Mouse (Mus musculus): ENCODE results near the gene Sp7. TPM values are rescaled to one million over a fixed set of nuclear protein-coding genes. Genes with fewer than 3 reads are reported as not detected.

Sp7 gene
- polyA plus RNA-seq, 2 experiments, result 0.04 to 0.07 TPM

GRCm38 (mm10) chr15:102404608-102405488 is 37.9 kb upstream of the Sp7 start:
- WGBS (ENCODE audit: insufficient replicate concordance), result 13% methylated on average over 34 of the region's 34 CpGs
- Histone ChIP-seq H3K4me2 (ENCODE audit: low read depth) (peak overlapping the region; percentile 89), H3K4me1 (replicated peaks; ENCODE audit: control insufficient read depth in 2 of 2, insufficient read depth in 2 of 2, low read length in 1 of 2) (peaks cover 24 to 31% of the 10 kb centered on the region in 2 experiments), H3K36me3 (replicated peaks; ENCODE audit: control insufficient read depth, insufficient read depth, low read depth) (peaks cover 26% of the 10 kb centered on the region), H3K4me3 (ENCODE audit: insufficient read depth in 1 of 2, low read depth in 2 of 2, low read length in 2 of 2) (peak overlapping the region; percentile 58 to 79), H3K27me3 (ENCODE audit: control insufficient read depth, insufficient read depth, low read length) (no peaks in the 10 kb centered on the region), H3K9me3 (ENCODE audit: control insufficient read depth, low read length) (no peaks in the 10 kb centered on the region), H3K27ac (peak overlapping the region; percentile 87), H3K9ac (replicated peaks) (peak overlapping the region; percentile 78)
- DNase-seq (ENCODE audit: low read depth in 3 of 3, low spot score in 3 of 3) (peak in 1 of 3 experiments; percentile 70), ATAC-seq (ENCODE audit: insufficient read depth) (peak; percentile 27)
- TF ChIP-seq EP300 (IDR thresholded peaks at IDR 0.05; ENCODE audit: low read depth), result peak; percentile 47; the same call in 1 of the 2 replicates
- TF ChIP-seq CTCF (IDR thresholded peaks at IDR 0.05; ENCODE audit: low read depth), result peak; percentile 85

DNA sequence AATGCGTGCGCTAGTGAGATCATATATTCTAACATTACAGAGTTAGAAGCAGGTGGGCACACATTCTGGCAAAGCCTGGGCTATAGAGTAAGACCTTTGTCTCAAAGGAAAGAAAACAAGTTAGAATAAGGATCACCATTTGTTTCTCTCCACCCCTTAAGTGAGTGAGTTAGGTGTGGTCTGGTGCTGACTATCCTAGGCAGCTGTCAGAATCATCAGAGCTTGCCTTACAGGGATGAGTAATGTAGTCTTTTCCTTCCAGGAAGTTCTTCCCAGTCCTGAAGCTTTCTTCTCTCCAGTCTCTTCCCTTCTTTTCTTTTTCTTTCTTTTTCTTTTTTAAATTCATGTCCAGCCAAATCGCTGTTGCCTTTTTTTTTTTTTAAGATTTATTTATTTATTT is 35.2 kb upstream of the Sp7 start:
- Histone ChIP-seq H3K9ac (replicated peaks) (no peak overlapping the region), H3K27me3 (ENCODE audit: control insufficient read depth, insufficient read depth, low read length) (no peaks in the 10 kb centered on the region), H3K9me3 (ENCODE audit: control insufficient read depth, low read length) (no peaks in the 10 kb centered on the region), H3K27ac (no peak overlapping the region), H3K4me3 (ENCODE audit: insufficient read depth in 1 of 2, low read depth in 2 of 2, low read length in 2 of 2) (no peak overlapping the region), H3K4me2 (ENCODE audit: low read depth) (no peak overlapping the region), H3K36me3 (replicated peaks; ENCODE audit: control insufficient read depth, insufficient read depth, low read depth) (no peaks in the 10 kb centered on the region; the same call in 1 of the 2 replicates), H3K4me1 (replicated peaks; ENCODE audit: control insufficient read depth in 2 of 2, insufficient read depth in 2 of 2, low read length in 1 of 2) (peaks cover 29 to 35% of the 10 kb centered on the region in 2 experiments)
- DNase-seq (ENCODE audit: low read depth in 3 of 3, low spot score in 3 of 3) (no peak), ATAC-seq (ENCODE audit: insufficient read depth) (no peak)
- TF ChIP-seq EP300 (IDR thresholded peaks at IDR 0.05; ENCODE audit: low read depth) (no peak), CTCF (IDR thresholded peaks at IDR 0.05; ENCODE audit: low read depth) (no peak)
- 90% methylated on average over 3 of the region's 3 CpGs for WGBS (ENCODE audit: insufficient replicate concordance)

- Histone ChIP-seq H3K4me1 (replicated peaks; ENCODE audit: control insufficient read depth in 2 of 2, insufficient read depth in 2 of 2, low read length in 1 of 2) (peaks cover 27 to 35% of the 10 kb centered on the region in 2 experiments), H3K27ac (no peak overlapping the region), H3K4me2 (ENCODE audit: low read depth) (no peak overlapping the region), H3K27me3 (ENCODE audit: control insufficient read depth, insufficient read depth, low read length) (no peaks in the 10 kb centered on the region), H3K36me3 (replicated peaks; ENCODE audit: control insufficient read depth, insufficient read depth, low read depth) (no peaks in the 10 kb centered on the region), H3K9ac (replicated peaks) (no peak overlapping the region), H3K9me3 (ENCODE audit: control insufficient read depth, low read length) (no peaks in the 10 kb centered on the region), H3K4me3 (ENCODE audit: insufficient read depth in 1 of 2, low read depth in 2 of 2, low read length in 2 of 2) (no peak overlapping the region)
- TF ChIP-seq EP300 (IDR thresholded peaks at IDR 0.05; ENCODE audit: low read depth) (no peak), CTCF (IDR thresholded peaks at IDR 0.05; ENCODE audit: low read depth) (no peak)
- no peak for ATAC-seq (ENCODE audit: insufficient read depth)
- 39% methylated on average over 2 of the region's 2 CpGs for WGBS (ENCODE audit: insufficient replicate concordance)
- DNase-seq (ENCODE audit: low read depth in 3 of 3, low spot score in 3 of 3), result no peak
Measured at GRCm38 (mm10) chr15:102401278-102401677, 34.3 kb upstream of the Sp7 start.

- ATAC-seq (ENCODE audit: insufficient read depth) (no peak), DNase-seq (ENCODE audit: low read depth in 3 of 3, low spot score in 3 of 3) (no peak)
- no peaks in the 10 kb centered on the region for H3K36me3 ChIP-seq (replicated peaks; ENCODE audit: control insufficient read depth, insufficient read depth, low read depth)
- no peak for TF ChIP-seq EP300 (IDR thresholded peaks at IDR 0.05; ENCODE audit: low read depth)
- TF ChIP-seq CTCF (IDR thresholded peaks at IDR 0.05; ENCODE audit: low read depth), result no peak
- H3K4me2 ChIP-seq (ENCODE audit: low read depth), result peak overlapping the region; percentile 95
- H3K9me3 ChIP-seq (ENCODE audit: control insufficient read depth, low read length), result no peaks in the 10 kb centered on the region
- 75% methylated on average over 10 of the region's 10 CpGs for whole genome bisulfite sequencing (ENCODE audit: insufficient replicate concordance)
- no peak overlapping the region for H3K9ac ChIP-seq (replicated peaks)
- H3K4me1 ChIP-seq (replicated peaks; ENCODE audit: control insufficient read depth in 2 of 2, insufficient read depth in 2 of 2, low read length in 1 of 2), result peaks cover 30 to 41% of the 10 kb centered on the region in 2 experiments
- no peak overlapping the region; a peak in 1 of 4 replicates for H3K4me3 ChIP-seq (ENCODE audit: insufficient read depth in 1 of 2, low read depth in 2 of 2, low read length in 2 of 2)
- H3K27me3 ChIP-seq (ENCODE audit: control insufficient read depth, insufficient read depth, low read length), result no peaks in the 10 kb centered on the region
- peak overlapping the region; percentile 4 for H3K27ac ChIP-seq
Measured at GRCm38 (mm10) chr15:102400476-102401045, 33.6 kb upstream of the Sp7 start.
